Mouse (Mus musculus) spleen, adult 2 months (tissue): ENCODE results near the gene Armc3. TPM values are rescaled to one million over a fixed set of nuclear protein-coding genes. Genes with fewer than 3 reads are reported as not detected.
"Not testable (repeated sequence)": the region's sequence is repeated elsewhere in the genome, so short reads cannot be mapped to it uniquely, and the experiment has no call there.

Source experiments
- DNase-seq, 2 experiments: peaks; one replicate each; pipeline versions ENCODE4 v3.0.0 to v3.0.0-alpha.2; 2012 to 2021; ENCODE audit warnings: low spot score in 2 of 2, low read depth in 1 of 2
- H3K27ac ChIP-seq: fragments of 200-500 bp; 2 replicates; pipeline ENCODE4 v1.5.1; 2012; ENCODE audit warnings: low read length, inconsistent platforms; ENCODE audit not compliant: insufficient read depth
- H3K27me3 ChIP-seq: fragments of 200-500 bp; 2 replicates; pipeline ENCODE4 v1.6.1; 2012; ENCODE audit warnings: mild to moderate bottlenecking, moderate library complexity, low read length, inconsistent platforms; ENCODE audit not compliant: control insufficient read depth, insufficient read depth
- H3K36me3 ChIP-seq: fragments of 200-500 bp; 2 replicates; pipeline ENCODE4 v1.6.1; 2012; ENCODE audit warnings: mild to moderate bottlenecking, low read length, inconsistent platforms; ENCODE audit not compliant: control insufficient read depth, insufficient read depth
- H3K4me1 ChIP-seq: fragments of 200-500 bp; 2 replicates; pipeline ENCODE4 v1.6.1; 2011; ENCODE audit warnings: inconsistent platforms; ENCODE audit not compliant: control insufficient read depth, insufficient read depth, insufficient read length
- H3K4me3 ChIP-seq: fragments of 200-500 bp; 2 replicates; pipeline ENCODE4 v1.5.1; 2011; ENCODE audit warnings: mild to moderate bottlenecking, inconsistent platforms; ENCODE audit not compliant: insufficient read depth, insufficient read length; ENCODE audit errors: extremely low read depth
- CTCF ChIP-seq: fragments of 200-500 bp; IDR thresholded peaks from 2 replicates; pipeline ENCODE4 v1.5.1; 2011; ENCODE audit warnings: mild to moderate bottlenecking, inconsistent platforms; ENCODE audit not compliant: insufficient read depth, insufficient read length, insufficient replicate concordance; ENCODE audit errors: extremely low read depth
- POLR2A ChIP-seq: fragments of 200-500 bp; IDR thresholded peaks from 2 replicates; pipeline ENCODE4 v1.6.1; 2011; ENCODE audit warnings: low read depth, low read length, inconsistent platforms
- WGBS: fragments of 180-500 bp; shearing (Covaris S2); methylation state at CpG from one replicate; pipeline ENCODE4 v1.1.7; 2018; 5-methylcytosine and 5-hydroxymethylcytosine counted together
- polyA plus RNA-seq: library from polyadenylated mRNA; depleted of rRNA; stranded (reverse); fragments of >200 nt; gene quantifications from 2 replicates; pipeline ENCODE4 v1.2.3, GENCODE M21; 2012

The Armc3 gene
- polyA plus RNA-seq, 1 experiment, result 0.12 TPM

DNA sequence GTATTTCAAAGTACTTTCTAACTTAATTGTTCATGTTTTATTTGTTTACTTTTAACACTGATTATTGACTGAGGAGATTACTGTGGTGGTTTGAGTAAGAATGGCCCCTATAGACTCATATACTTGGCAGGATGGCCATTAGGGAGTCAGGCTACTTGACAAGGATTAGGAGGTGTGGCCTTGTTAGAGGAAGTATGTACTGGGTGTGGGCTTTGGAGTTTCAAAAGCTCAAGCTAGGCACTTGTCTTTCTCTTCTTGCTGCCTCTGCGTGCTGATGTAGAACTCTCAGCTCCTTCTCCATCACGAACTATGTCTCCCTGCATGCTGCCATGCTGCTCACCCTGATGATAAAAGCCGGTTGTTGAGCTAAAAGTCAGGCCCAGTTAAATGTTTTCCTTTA is 111.4 kb downstream of the Armc3 start:
- Histone ChIP-seq H3K4me3 (no peak overlapping the region), H3K27ac (no peak overlapping the region), H3K27me3 (no peaks in the 10 kb centered on the region), H3K36me3 (no peaks in the 10 kb centered on the region), H3K4me1 (peaks cover 3% of the 10 kb centered on the region; the same call in 1 of the 2 replicates)
- WGBS, result 86% methylated on average over 3 of the region's 3 CpGs
- DNase-seq, result no peak
- no peak for TF ChIP-seq POLR2A
- no peak for TF ChIP-seq CTCF

DNA sequence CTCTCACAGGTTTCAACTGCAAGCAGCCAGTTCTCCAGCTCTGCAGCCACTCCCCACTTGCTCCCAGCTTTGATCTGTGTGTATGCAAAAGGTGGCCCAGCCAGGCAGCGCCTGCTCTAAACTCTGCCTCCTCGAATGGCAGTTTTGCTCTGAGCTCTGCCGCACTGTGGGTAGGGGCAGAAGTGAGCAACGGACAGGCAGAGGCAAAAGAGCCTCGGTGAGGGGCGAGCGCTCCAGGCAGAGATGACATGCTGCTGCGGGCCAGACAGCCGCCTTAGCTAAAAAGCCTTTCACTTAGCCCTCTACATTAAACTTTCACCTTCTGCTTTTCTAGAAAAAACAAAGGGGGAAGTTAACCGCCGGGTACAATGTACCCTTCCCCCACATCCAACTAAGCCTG is 117.0 kb downstream of the Armc3 start:
- TF ChIP-seq POLR2A (no peak), CTCF (no peak)
- Histone ChIP-seq H3K36me3 (no peaks in the 10 kb centered on the region), H3K27ac (peak overlapping the region; percentile 33), H3K27me3 (no peaks in the 10 kb centered on the region), H3K4me3 (no peak overlapping the region; the same call in 1 of the 2 replicates), H3K4me1 (peaks cover 5% of the 10 kb centered on the region; the same call in 1 of the 2 replicates)
- 37% methylated on average over 11 of the region's 11 CpGs for WGBS
- DNase-seq, result no peak

DNA sequence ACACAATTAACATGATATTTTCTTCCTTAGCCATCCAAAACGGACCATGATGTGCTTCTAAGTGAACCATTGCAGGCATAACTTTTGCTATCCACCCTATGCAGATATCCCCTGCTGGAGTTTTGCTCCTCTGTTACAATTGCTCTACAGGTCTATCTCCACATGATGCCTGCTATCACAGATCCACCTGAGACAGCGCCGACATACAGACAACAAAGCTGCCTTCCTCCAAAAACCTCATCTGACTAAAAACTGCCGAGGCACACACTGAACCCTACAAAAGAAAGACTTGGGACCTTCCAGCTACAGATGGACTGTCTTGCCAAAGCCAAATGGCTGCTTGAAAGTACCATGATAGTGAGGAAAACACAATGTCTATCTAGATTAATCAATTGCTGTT is 117.6 kb downstream of the Armc3 start:
- DNase-seq, result no peak
- Histone ChIP-seq H3K4me3 (no peak overlapping the region), H3K4me1 (peaks cover 5% of the 10 kb centered on the region; the same call in 1 of the 2 replicates), H3K27ac (no peak overlapping the region), H3K36me3 (no peaks in the 10 kb centered on the region), H3K27me3 (no peaks in the 10 kb centered on the region)
- WGBS, result 82% methylated on average over 4 of the region's 4 CpGs
- TF ChIP-seq POLR2A, result no peak
- TF ChIP-seq CTCF, result no peak

DNA sequence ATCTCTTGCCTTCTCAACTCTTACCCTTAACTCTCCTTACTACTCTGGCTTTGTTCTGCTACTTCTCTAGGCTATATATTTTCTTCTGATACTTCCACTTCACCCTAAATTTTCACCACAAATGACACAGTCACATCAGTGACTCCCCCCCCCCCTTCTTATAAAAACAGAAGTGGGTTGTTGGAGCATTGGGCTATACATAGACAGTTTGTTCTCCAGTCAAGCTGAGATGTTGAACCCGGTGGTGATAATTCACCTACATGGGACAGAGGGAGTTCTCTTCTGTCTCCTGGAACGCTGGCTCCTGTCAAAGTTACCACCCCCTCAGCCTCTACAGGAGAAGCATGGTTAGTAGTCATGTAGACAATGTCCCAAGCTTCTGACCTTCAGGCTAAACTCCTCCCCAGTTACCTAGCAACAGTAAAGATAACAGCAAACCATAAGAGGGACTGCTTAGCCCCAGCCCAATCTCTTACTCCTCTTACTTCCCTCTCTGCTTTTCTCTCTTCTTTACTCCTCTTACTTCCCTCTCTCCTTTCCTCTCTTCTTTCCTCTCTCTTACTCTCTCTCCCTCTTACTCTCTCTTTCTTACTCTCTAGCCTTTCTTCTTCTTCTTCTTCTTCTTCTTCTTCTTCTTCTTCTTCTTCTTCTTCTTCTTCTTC is 118.2 kb downstream of the Armc3 start:
- not testable (repeated sequence) for H3K4me3 ChIP-seq, H3K27me3 ChIP-seq, H3K27ac ChIP-seq, H3K36me3 ChIP-seq, DNase-seq, H3K4me1 ChIP-seq
- 45% methylated on average over 2 of the region's 2 CpGs for WGBS

DNA sequence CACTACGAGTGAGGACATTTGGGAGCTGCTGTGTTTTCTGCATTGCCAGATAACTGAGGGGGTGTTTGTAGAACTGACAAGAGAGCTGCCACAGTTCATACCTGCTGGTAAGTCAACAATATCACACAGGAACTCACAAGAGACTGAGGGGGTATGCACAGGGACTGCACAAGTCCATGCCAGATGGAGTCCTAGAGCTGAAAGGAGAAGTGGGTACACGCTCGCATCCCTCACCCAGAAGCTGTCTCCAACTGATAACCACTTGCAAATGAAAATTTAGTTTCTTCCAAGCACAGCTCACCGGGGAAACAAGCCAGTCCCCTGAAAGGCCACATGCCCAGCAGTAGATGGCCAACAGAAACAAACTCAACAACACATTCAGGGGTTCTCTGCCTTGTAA is 119.4 kb downstream of the Armc3 start:
- WGBS, result 51% methylated on average over 4 of the region's 4 CpGs
- H3K4me3 ChIP-seq, result no peak overlapping the region
- DNase-seq, result no peak
- TF ChIP-seq CTCF (no peak), POLR2A (no peak)
- peaks cover 5% of the 10 kb centered on the region; the same call in 1 of the 2 replicates for H3K4me1 ChIP-seq
- no peaks in the 10 kb centered on the region for H3K36me3 ChIP-seq
- H3K27ac ChIP-seq, result no peak overlapping the region
- no peaks in the 10 kb centered on the region for H3K27me3 ChIP-seq

DNA sequence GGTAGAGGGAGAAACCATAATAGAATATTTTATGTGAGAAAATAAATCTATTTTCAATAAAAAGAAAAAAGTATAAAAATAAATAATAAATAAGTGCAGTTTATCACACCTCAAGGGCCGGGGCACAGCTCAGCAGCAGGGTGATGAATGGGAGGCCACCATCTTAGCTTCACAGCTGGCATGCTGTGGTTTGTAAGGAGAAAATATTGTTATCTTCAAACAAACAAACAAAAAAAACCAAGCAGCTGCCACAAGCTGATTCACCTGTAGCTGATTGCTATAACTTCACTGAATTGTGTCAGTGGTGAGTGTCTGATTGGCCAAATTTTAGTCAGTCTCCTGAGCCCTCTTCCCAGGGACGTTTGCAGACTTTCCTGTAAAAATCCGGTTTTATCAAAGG is 120.2 kb downstream of the Armc3 start:
- Histone ChIP-seq H3K36me3 (no peaks in the 10 kb centered on the region), H3K4me1 (peaks cover 5% of the 10 kb centered on the region; the same call in 1 of the 2 replicates), H3K4me3 (no peak overlapping the region), H3K27ac (no peak overlapping the region), H3K27me3 (no peaks in the 10 kb centered on the region)
- 78% methylated on average over 3 of the region's 3 CpGs for WGBS
- TF ChIP-seq POLR2A, result no peak
- DNase-seq, result no peak

DNA sequence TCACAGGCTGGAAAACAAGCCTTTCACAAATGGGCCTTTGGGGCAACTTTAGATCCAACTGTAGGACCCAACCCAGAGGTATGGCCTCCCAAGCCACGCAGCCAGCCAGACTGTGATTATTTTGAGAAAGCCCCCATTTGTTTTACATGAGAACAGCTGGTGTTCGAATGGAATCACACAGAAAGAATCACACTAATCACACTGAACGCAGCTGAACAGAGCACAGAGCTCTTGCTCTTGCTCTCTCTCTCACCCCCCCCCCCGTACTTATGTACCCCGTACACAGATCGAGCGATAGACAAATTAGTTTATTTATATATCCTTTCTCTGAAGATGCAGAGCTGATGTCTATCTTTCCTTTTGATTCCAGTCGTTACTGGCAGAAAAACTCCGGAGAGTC is 123.3 kb downstream of the Armc3 start:
- TF ChIP-seq POLR2A, result no peak
- no peak for TF ChIP-seq CTCF
- Histone ChIP-seq H3K36me3 (no peaks in the 10 kb centered on the region), H3K4me1 (no peaks in the 10 kb centered on the region), H3K27ac (no peak overlapping the region), H3K27me3 (no peaks in the 10 kb centered on the region), H3K4me3 (no peak overlapping the region)
- WGBS, result 93% methylated on average over 9 of the region's 9 CpGs
- no peak for DNase-seq
